Mouse (Mus musculus) cerebellum, adult 2 months (tissue): ENCODE measurements around the gene 4930522H14Rik.

ENCODE experiments used
- CTCF ChIP-seq: fragments of 200-500 bp; IDR thresholded peaks from 2 replicates; pipeline ENCODE4 v1.5.1; 2011; ENCODE audit warnings: low read depth, mild to moderate bottlenecking, control low read depth, low read length, moderate library complexity, borderline replicate concordance; ENCODE audit not compliant: insufficient read depth
- POLR2A ChIP-seq: fragments of 200-500 bp; IDR thresholded peaks from 2 replicates; pipeline ENCODE4 v1.6.1; 2011; ENCODE audit warnings: low read length, control low read depth, borderline replicate concordance; ENCODE audit not compliant: insufficient read depth

- TF ChIP-seq POLR2A (no peak), CTCF (no peak)
Measured at GRCm38 (mm10) chr4:109550338-109551150, 19.4 kb upstream of the 4930522H14Rik start.
